Comparison of ENCODE assay signal across 22 mouse cellular contexts in the genomic region with DNA sequence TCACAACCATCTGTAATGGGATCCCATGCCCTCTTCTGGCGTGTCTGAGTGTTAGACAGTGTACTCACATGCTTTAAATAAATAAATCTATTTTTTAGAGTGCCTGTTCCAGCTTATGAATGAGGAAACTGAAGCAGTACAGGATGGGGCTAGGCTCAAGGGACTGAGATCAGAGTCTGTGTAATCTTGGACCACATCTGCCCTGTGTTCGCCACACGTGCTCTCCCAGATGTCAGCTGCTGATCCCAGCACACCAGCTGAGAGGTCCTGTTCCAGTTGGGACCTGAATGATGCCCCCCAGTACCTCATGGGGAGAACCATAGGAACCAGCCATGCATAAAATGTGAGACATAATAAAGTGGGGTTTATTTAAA. TPM values are rescaled to one million over a fixed set of nuclear protein-coding genes. Genes with fewer than 3 reads are reported as not detected.
DNase-seq lines count a peak whose midpoint lies in the region; ATAC-seq lines count a peak whose summit lies in the region.
"Had no signal": no experiment of that assay in that cellular context is flagged by ENCODE, and none has a peak within 500 bp of the region (broad histone marks: within the 10 kb centered on the region; RNA-seq: fewer than 3 reads in every experiment).

No protein-coding gene starts in this region.

- H3K27ac ChIP-seq in kidney, embryonic 16.5 days (ENCODE audit: low read length), result no peak overlapping the region
- H3K27ac ChIP-seq in midbrain, embryonic 16.5 days (ENCODE audit: low read length), result no peak overlapping the region
- no peak overlapping the region for H3K27ac ChIP-seq in midbrain, embryonic 15.5 days
- no peak overlapping the region for H3K27ac ChIP-seq in embryonic facial prominence, embryonic 15.5 days (replicated peaks)
- H3K27ac ChIP-seq: heart, embryonic 10.5 days; hindbrain, embryonic 15.5 days; neural tube, embryonic 12.5 days had no signal

- H3K36me3 ChIP-seq in kidney, embryonic 16.5 days (ENCODE audit: insufficient read depth, low read length), result no peaks in the 10 kb centered on the region
- H3K36me3 ChIP-seq in midbrain, embryonic 16.5 days (ENCODE audit: control insufficient read depth, insufficient read depth, low read length), result no peaks in the 10 kb centered on the region
- H3K36me3 ChIP-seq in midbrain, embryonic 15.5 days (replicated peaks), result no peaks in the 10 kb centered on the region
- H3K36me3 ChIP-seq in embryonic facial prominence, embryonic 15.5 days, result no peaks in the 10 kb centered on the region
- H3K36me3 ChIP-seq: heart, embryonic 10.5 days; hindbrain, embryonic 15.5 days; neural tube, embryonic 12.5 days had no signal

- H3K4me3 ChIP-seq in kidney, embryonic 16.5 days (ENCODE audit: low read length), result no peak overlapping the region
- H3K4me3 ChIP-seq in midbrain, embryonic 16.5 days (ENCODE audit: low read depth, low read length), result no peak overlapping the region
- H3K4me3 ChIP-seq in midbrain, embryonic 15.5 days, result no peak overlapping the region
- H3K4me3 ChIP-seq in embryonic facial prominence, embryonic 15.5 days (replicated peaks), result no peak overlapping the region
- H3K4me3 ChIP-seq: heart, embryonic 10.5 days; hindbrain, embryonic 15.5 days; neural tube, embryonic 12.5 days had no signal

- H3K9me3 ChIP-seq in kidney, embryonic 16.5 days (ENCODE audit: low read length), result no peaks in the 10 kb centered on the region
- 0 out of 2 replicates have a peak, but pooled peaks cover under 1% of the 10 kb centered on the region for H3K9me3 ChIP-seq in midbrain, embryonic 16.5 days (replicated peaks; ENCODE audit: control insufficient read depth, low read length, poor library complexity, severe bottlenecking)
- no peaks in the 10 kb centered on the region for H3K9me3 ChIP-seq in midbrain, embryonic 15.5 days
- no peaks in the 10 kb centered on the region; the same call in 1 of the 2 replicates for H3K9me3 ChIP-seq in embryonic facial prominence, embryonic 15.5 days (replicated peaks)
- H3K9me3 ChIP-seq: heart, embryonic 10.5 days; hindbrain, embryonic 15.5 days; neural tube, embryonic 12.5 days had no signal

- peak; percentile 35; the same call in 1 of the 2 replicates for ATAC-seq in kidney, embryonic 16.5 days (ENCODE audit: low FRiP score, low TSS enrichment)
- 0 out of 2 replicates have a peak, but pooled peaks have one; percentile 13 for ATAC-seq in midbrain, embryonic 16.5 days
- ATAC-seq in midbrain, embryonic 15.5 days (replicated peaks), result no peak; the same call in 1 of the 2 replicates
- ATAC-seq in embryonic facial prominence, embryonic 15.5 days (ENCODE audit: insufficient number of reproducible peaks, low FRiP score, low TSS enrichment, low read depth), result peak; percentile 16; the same call in 1 of the 2 replicates
- ATAC-seq: forebrain, embryonic 14.5 days had no signal

- H3K4me2 ChIP-seq in kidney, embryonic 16.5 days (replicated peaks; ENCODE audit: low read depth, low read length), result no peak overlapping the region
- H3K4me2 ChIP-seq in midbrain, embryonic 16.5 days (ENCODE audit: low read length), result no peak overlapping the region
- H3K4me2 ChIP-seq in midbrain, embryonic 15.5 days, result no peak overlapping the region
- H3K4me2 ChIP-seq in embryonic facial prominence, embryonic 15.5 days (replicated peaks), result no peak overlapping the region
- H3K4me2 ChIP-seq: hindbrain, embryonic 15.5 days; neural tube, embryonic 12.5 days had no signal

- DNase-seq in kidney, postnatal 14 days, result no peak
- no peak for DNase-seq in urinary bladder, postnatal 10 days (ENCODE audit: low spot score)
- no peak for DNase-seq in thymus, postnatal 36 days
- DNase-seq: cerebellum, adult 18-20 months; cerebellum, postnatal 25 days; embryo, embryonic 11 days; gastrocnemius, postnatal 10 days; kidney, postnatal 36 days; liver; spleen, adult 18-20 months; thymus, postnatal 4 days had no signal

- H3K27me3 ChIP-seq in kidney, embryonic 16.5 days (ENCODE audit: insufficient read depth, low read length), result no peaks in the 10 kb centered on the region; the same call in 1 of the 2 replicates
- H3K27me3 ChIP-seq in midbrain, embryonic 16.5 days (ENCODE audit: control insufficient read depth, insufficient read depth, low read depth, low read length), result no peaks in the 10 kb centered on the region
- H3K27me3 ChIP-seq in midbrain, embryonic 15.5 days (replicated peaks), result no peaks in the 10 kb centered on the region
- no peaks in the 10 kb centered on the region for H3K27me3 ChIP-seq in embryonic facial prominence, embryonic 15.5 days
- H3K27me3 ChIP-seq: hindbrain, embryonic 15.5 days; neural tube, embryonic 12.5 days had no signal

- 31% methylated on average over 3 of the region's 3 CpGs for WGBS in kidney, embryonic 16.5 days
- 25% methylated on average over 3 of the region's 3 CpGs for WGBS in midbrain, embryonic 16.5 days
- WGBS in midbrain, embryonic 15.5 days, result 46% methylated on average over 3 of the region's 3 CpGs
- 5% methylated on average over 3 of the region's 3 CpGs for WGBS in embryonic facial prominence, embryonic 15.5 days

- no peak overlapping the region for H3K9ac ChIP-seq in kidney, embryonic 16.5 days (replicated peaks; ENCODE audit: low read length)
- H3K9ac ChIP-seq in midbrain, embryonic 16.5 days (ENCODE audit: low read depth, low read length), result no peak overlapping the region; the same call in 1 of the 2 replicates
- H3K9ac ChIP-seq in midbrain, embryonic 15.5 days, result no peak overlapping the region
- no peak overlapping the region for H3K9ac ChIP-seq in embryonic facial prominence, embryonic 15.5 days
- H3K9ac ChIP-seq: hindbrain, embryonic 15.5 days; neural tube, embryonic 12.5 days had no signal

- no peaks in the 10 kb centered on the region for H3K4me1 ChIP-seq in kidney, embryonic 16.5 days (ENCODE audit: insufficient read depth, low read length)
- no peaks in the 10 kb centered on the region; the same call in 1 of the 2 replicates for H3K4me1 ChIP-seq in midbrain, embryonic 16.5 days (ENCODE audit: control insufficient read depth, insufficient read depth, low read length)
- H3K4me1 ChIP-seq in midbrain, embryonic 15.5 days, result peaks cover 7% of the 10 kb centered on the region; the same call in 1 of the 2 replicates
- peaks cover 21% of the 10 kb centered on the region for H3K4me1 ChIP-seq in embryonic facial prominence, embryonic 15.5 days

RNA-seq across cellular contexts. Expression of gene Bsnd, which starts 6.4 kb away (rescaled TPM):
- polyA plus RNA-seq in kidney, embryonic 16.5 days (2015; fragmentation: Nextera tagmentation; extraction: Ambion mirVana), result 15.6 and 16.5 TPM in 2 replicates
- polyA plus RNA-seq in midbrain, embryonic 16.5 days (2015; fragmentation: Nextera tagmentation; extraction: Ambion mirVana), result not detected in 2 replicates
- not detected in 2 replicates for polyA plus RNA-seq in midbrain, embryonic 15.5 days (2015; fragmentation: Nextera tagmentation; extraction: Ambion mirVana)
- polyA plus RNA-seq in embryonic facial prominence, embryonic 15.5 days (2015; fragmentation: Nextera tagmentation; extraction: Ambion mirVana), result 0.05 and 0.11 TPM in 2 replicates
- polyA plus RNA-seq: C2C12; forebrain, embryonic 14.5 days; heart, postnatal 0 days; liver, embryonic 16.5 days; neural tube, embryonic 12.5 days had no signal

RNA-seq across cellular contexts. Expression of gene Pcsk9, which starts 34.3 kb away (rescaled TPM):
- polyA plus RNA-seq in kidney, embryonic 16.5 days (2015; fragmentation: Nextera tagmentation; extraction: Ambion mirVana), result 18.0 and 19.1 TPM in 2 replicates
- 2.1 and 2.3 TPM in 2 replicates for polyA plus RNA-seq in midbrain, embryonic 16.5 days (2015; fragmentation: Nextera tagmentation; extraction: Ambion mirVana)
- polyA plus RNA-seq in midbrain, embryonic 15.5 days (2015; fragmentation: Nextera tagmentation; extraction: Ambion mirVana), result 2.4 and 3.6 TPM in 2 replicates
- polyA plus RNA-seq in embryonic facial prominence, embryonic 15.5 days (2015; fragmentation: Nextera tagmentation; extraction: Ambion mirVana), result 4.7 and 5.9 TPM in 2 replicates

Comparison
In these comparisons a context has a peak if more than half of its experiments do, and no peak if none do; other contexts are left out.
1. RNA of gene Bsnd, which starts 6.4 kb away (polyA plus RNA-seq): 15.6 to 16.5 TPM in kidney, embryonic 16.5 days; 0.05 to 0.11 TPM in embryonic facial prominence, embryonic 15.5 days, not detected in midbrain, embryonic 16.5 days and not detected in midbrain, embryonic 15.5 days; every median in the first group is over 10 times any median in the second.